Mouse (Mus musculus) CH12.LX (cell line): Measurements from ENCODE around the gene Asb10. TPM values are rescaled to one million over a fixed set of nuclear protein-coding genes. Genes with fewer than 3 reads are reported as not detected.

Experiments
- DNase-seq: peaks from one replicate; pipeline ENCODE4 v3.0.0-alpha.2; 2013; ENCODE audit errors: extremely low read depth
- H3K27ac ChIP-seq: 2 replicates; pipeline ENCODE4 v1.5.1; 2012; ENCODE audit warnings: low read depth, mild to moderate bottlenecking, control low read depth, moderate library complexity; ENCODE audit not compliant: insufficient read depth
- H3K27me3 ChIP-seq: replicated peaks from 2 replicates; pipeline ENCODE3; 2012; ENCODE audit warnings: inconsistent platforms
- H3K36me3 ChIP-seq, 2 experiments: replicated peaks in 1 of 2; 2 replicates each; pipeline versions ENCODE3 to v1.6.1; 2012; ENCODE audit warnings: inconsistent platforms in 1 of 2, low read length in 1 of 2, mild to moderate bottlenecking in 1 of 2, mixed read lengths in 1 of 2, moderate library complexity in 1 of 2; ENCODE audit not compliant: control insufficient read depth in 1 of 2, insufficient read depth in 1 of 2
- H3K4me1 ChIP-seq, 2 experiments: 2 replicates each; pipeline ENCODE4 v1.6.1; 2012; ENCODE audit warnings: inconsistent platforms in 1 of 2, moderate library complexity in 1 of 2; ENCODE audit not compliant: insufficient read depth in 2 of 2, control insufficient read depth in 1 of 2
- H3K4me2 ChIP-seq: 2 replicates; pipeline ENCODE4 v1.6.1; 2012; ENCODE audit warnings: low read depth, mild to moderate bottlenecking, control low read depth; ENCODE audit not compliant: poor library complexity, insufficient read depth, severe bottlenecking
- H3K4me3 ChIP-seq, 3 experiments: fragments of 150-350 bp in 1 of 3; sonication (generic) in 1 of 3; replicated peaks in 1 of 3; 2 replicates each; pipeline versions ENCODE3 to v1.5.1; 2011 to 2012; ENCODE audit warnings: low read depth in 2 of 3, low read length in 2 of 3, mild to moderate bottlenecking in 2 of 3, moderate library complexity in 2 of 3, control low read depth in 1 of 3, improper control_type of control experiment in 1 of 3, inconsistent platforms in 1 of 3, mixed read lengths in 1 of 3; ENCODE audit not compliant: poor library complexity in 1 of 3
- H3K79me2 ChIP-seq: replicated peaks from 2 replicates; pipeline ENCODE4 v1.6.1; 2012; ENCODE audit warnings: mild to moderate bottlenecking, moderate library complexity; ENCODE audit not compliant: control insufficient read depth, poor library complexity, insufficient read depth, severe bottlenecking; ENCODE audit errors: extremely low read depth
- H3K9ac ChIP-seq: 2 replicates; pipeline ENCODE4 v1.6.1; 2012; ENCODE audit warnings: low read depth, mild to moderate bottlenecking, control low read depth, moderate library complexity; ENCODE audit not compliant: insufficient read depth
- H3K9me3 ChIP-seq: replicated peaks from 2 replicates; pipeline ENCODE3; 2012; ENCODE audit warnings: low read length, inconsistent platforms, mixed read lengths
- BHLHE40 ChIP-seq: IDR thresholded peaks from 2 replicates; pipeline ENCODE4 v1.6.1; 2011; ENCODE audit warnings: mild to moderate bottlenecking, low read depth, low read length, improper control_type of control experiment
- CHD2 ChIP-seq: IDR thresholded peaks from 2 replicates; pipeline ENCODE4 v1.6.1; 2011; ENCODE audit warnings: low read length, improper control_type of control experiment
- E2F4 ChIP-seq: IDR thresholded peaks from 2 replicates; pipeline ENCODE4 v1.6.1; 2011; ENCODE audit warnings: low read depth, low read length, improper control_type of control experiment; ENCODE audit not compliant: insufficient replicate concordance
- ELF1 ChIP-seq: IDR thresholded peaks from 2 replicates; pipeline ENCODE4 v1.6.1; 2014; ENCODE audit warnings: low read depth, mild to moderate bottlenecking, inconsistent platforms, low read length, improper control_type of control experiment
- ETS1 ChIP-seq: conservative IDR thresholded peaks from 2 replicates; pipeline ENCODE4 v1.6.1; 2012; ENCODE audit warnings: low read depth, mild to moderate bottlenecking, inconsistent platforms, low read length, improper control_type of control experiment, moderate library complexity
- GABPA ChIP-seq: IDR thresholded peaks from 2 replicates; pipeline ENCODE4 v1.6.1; 2012; ENCODE audit warnings: low read depth, low read length, improper control_type of control experiment, inconsistent platforms; ENCODE audit not compliant: insufficient replicate concordance
- HCFC1 ChIP-seq: IDR thresholded peaks from 2 replicates; pipeline ENCODE4 v1.6.1; 2012; ENCODE audit warnings: low read depth, mild to moderate bottlenecking, inconsistent platforms, low read length, improper control_type of control experiment
- IRF4 ChIP-seq: IDR thresholded peaks from 2 replicates; pipeline ENCODE4 v1.6.1; 2014; ENCODE audit warnings: low read depth, mild to moderate bottlenecking, inconsistent platforms, low read length, improper control_type of control experiment
- JUN ChIP-seq: IDR thresholded peaks from 2 replicates; pipeline ENCODE4 v1.6.1; 2011; ENCODE audit warnings: low read depth, mild to moderate bottlenecking, low read length, improper control_type of control experiment, moderate library complexity; ENCODE audit not compliant: insufficient read depth
- JUND ChIP-seq: conservative IDR thresholded peaks from 2 replicates; pipeline ENCODE4 v1.6.1; 2011; ENCODE audit warnings: low read depth, low read length, improper control_type of control experiment
- KAT2A ChIP-seq: IDR thresholded peaks from 2 replicates; pipeline ENCODE4 v1.6.1; 2012; ENCODE audit warnings: low read length, improper control_type of control experiment, inconsistent platforms; ENCODE audit not compliant: insufficient replicate concordance
- MAFK ChIP-seq: IDR thresholded peaks from 2 replicates; pipeline ENCODE4 v1.6.1; 2011; ENCODE audit warnings: low read length, improper control_type of control experiment; ENCODE audit not compliant: insufficient replicate concordance
- MAZ ChIP-seq: IDR thresholded peaks from 2 replicates; pipeline ENCODE4 v1.6.1; 2012; ENCODE audit warnings: low read depth, mild to moderate bottlenecking, inconsistent platforms, low read length, improper control_type of control experiment, moderate library complexity
- MEF2A ChIP-seq: IDR thresholded peaks from 2 replicates; pipeline ENCODE4 v1.6.1; 2014; ENCODE audit warnings: low read depth, mild to moderate bottlenecking, inconsistent platforms, low read length, improper control_type of control experiment, borderline replicate concordance
- MXI1 ChIP-seq: IDR thresholded peaks from 2 replicates; pipeline ENCODE4 v1.6.1; 2011; ENCODE audit warnings: mild to moderate bottlenecking, low read depth, low read length, improper control_type of control experiment
- NELFE ChIP-seq: IDR thresholded peaks from 2 replicates; pipeline ENCODE4 v1.6.1; 2011; ENCODE audit warnings: low read depth, low read length, improper control_type of control experiment
- NRF1 ChIP-seq: IDR thresholded peaks from 2 replicates; pipeline ENCODE4 v1.6.1; 2014; ENCODE audit warnings: low read depth, mild to moderate bottlenecking, inconsistent platforms, low read length, improper control_type of control experiment, moderate library complexity
- RAD21 ChIP-seq: IDR thresholded peaks from 2 replicates; pipeline ENCODE4 v1.6.1; 2011; ENCODE audit warnings: low read depth, mild to moderate bottlenecking, low read length, improper control_type of control experiment, moderate library complexity
- SMC3 ChIP-seq: IDR thresholded peaks from 2 replicates; pipeline ENCODE4 v1.6.1; 2011; ENCODE audit warnings: low read depth, low read length, improper control_type of control experiment
- TBP ChIP-seq: conservative IDR thresholded peaks from 2 replicates; pipeline ENCODE4 v1.6.1; 2011; ENCODE audit warnings: low read depth, low read length, improper control_type of control experiment
- TCF12 ChIP-seq: IDR thresholded peaks from 2 replicates; pipeline ENCODE4 v1.6.1; 2014; ENCODE audit warnings: low read depth, mild to moderate bottlenecking, inconsistent platforms, low read length, improper control_type of control experiment
- ZC3H11A ChIP-seq: IDR thresholded peaks from 2 replicates; pipeline ENCODE4 v1.6.1; 2012; ENCODE audit warnings: low read depth, mild to moderate bottlenecking, inconsistent platforms, low read length, improper control_type of control experiment
- dilution Hi-C: fragments of 300-500 bp; cut with MboI; formaldehyde crosslinking; loops from 2 replicates; pipeline ENCODE4 v1.14.3; 2020; ENCODE audit warnings: low sequenced_read_pairs; ENCODE audit not compliant: extremely low pct_unique_long_range_greater_than_20kb, extremely low pct_ligation_motif_present
- in situ Hi-C: fragments of 300-500 bp; cut with MboI; formaldehyde crosslinking; loops from 3 replicates; pipeline ENCODE4 v1.14.3; 2019; ENCODE audit warnings: low sequenced_read_pairs, low pct_ligation_motif_present, low pct_unique_long_range_greater_than_20kb, mixed read lengths
- polyA plus RNA-seq: library from polyadenylated mRNA; unstranded; fragments of >175 nt; gene quantifications from 2 replicates; pipeline ENCODE4 v1.2.1, GENCODE M21; 2012; ENCODE audit warnings: low read depth; ENCODE audit not compliant: insufficient read length
- total RNA-seq, 2 experiments: library from RNA; depleted of rRNA; stranded (reverse); fragments of 300-350 nt in 1 of 2; fragments of >200 nt in 1 of 2; gene quantifications; 2 replicates each; pipeline ENCODE4 v1.2.3; 2012 to 2014

The Asb10 gene
- total and polyA plus RNA-seq, 3 experiments = not detected

- no peaks in the 10 kb centered on the region for H3K79me2 ChIP-seq
- H3K4me3 ChIP-seq = no peak overlapping the region
- dilution Hi-C loops = no loop called here
- no peak overlapping the region for H3K9ac ChIP-seq
- peaks cover under 1% of the 10 kb centered on the region for H3K9me3 ChIP-seq
- in situ Hi-C loops = no loop called here
- no peak for DNase-seq
- peaks cover 3 to 5% of the 10 kb centered on the region in 2 experiments; a peak in 2 of 4 replicates for H3K4me1 ChIP-seq
- H3K27ac ChIP-seq = no peak overlapping the region
- peaks cover 69% of the 10 kb centered on the region for H3K27me3 ChIP-seq
- H3K4me2 ChIP-seq = peak overlapping the region; percentile 19
- H3K36me3 ChIP-seq = no peaks in the 10 kb centered on the region
- TF ChIP-seq MXI1 (no peak), NRF1 (0 out of 2 replicates have a peak, but pooled peaks have one; percentile 21)
Measured at GRCm38 (mm10) chr5:24550598-24551316, 10.0 kb upstream of the Asb10 start.

- no peak overlapping the region for H3K9ac ChIP-seq
- no peaks in the 10 kb centered on the region for H3K36me3 ChIP-seq
- peak; percentile 48 for DNase-seq
- no peak overlapping the region for H3K4me2 ChIP-seq
- in situ Hi-C loops = no loop called here
- peaks cover 2 to 6% of the 10 kb centered on the region in 2 experiments for H3K4me1 ChIP-seq
- TF ChIP-seq BHLHE40 (no peak), MXI1 (no peak), TBP (0 out of 2 replicates have a peak, but pooled peaks have one; percentile 27), IRF4 (no peak), ETS1 (no peak), SMC3 (no peak), RAD21 (no peak), KAT2A (no peak), NRF1 (no peak), MEF2A (no peak), HCFC1 (peak; percentile 66), ZC3H11A (no peak), MAZ (no peak), JUN (no peak), TCF12 (0 out of 2 replicates have a peak, but pooled peaks have one; percentile 19), GABPA (no peak), JUND (no peak), E2F4 (no peak), MAFK (no peak), NELFE (no peak), ELF1 (no peak), CHD2 (no peak)
- no peaks in the 10 kb centered on the region for H3K9me3 ChIP-seq
- no peak overlapping the region for H3K4me3 ChIP-seq
- peaks cover 52% of the 10 kb centered on the region for H3K27me3 ChIP-seq
- H3K27ac ChIP-seq = no peak overlapping the region
- no peaks in the 10 kb centered on the region for H3K79me2 ChIP-seq
- dilution Hi-C loops = no loop called here
Measured at GRCm38 (mm10) chr5:24542643-24543042, 1.9 kb upstream of the Asb10 start.
